Mouse (Mus musculus) cerebellum, adult 2 months (tissue): ENCODE results near the gene Ubap1l. TPM values are rescaled to one million over a fixed set of nuclear protein-coding genes. Genes with fewer than 3 reads are reported as not detected.

ENCODE experiments used
- DNase-seq, 2 experiments: peaks; one replicate each; pipeline ENCODE4 v3.0.0; 2021
- H3K27ac ChIP-seq: fragments of 200-500 bp; 2 replicates; pipeline ENCODE4 v1.5.1; 2012; ENCODE audit warnings: low read length, control low read depth, inconsistent platforms; ENCODE audit not compliant: insufficient read depth
- H3K27me3 ChIP-seq: fragments of 200-500 bp; 2 replicates; pipeline ENCODE4 v1.6.1; 2012; ENCODE audit warnings: inconsistent platforms, mild to moderate bottlenecking, low read length, moderate library complexity; ENCODE audit not compliant: control insufficient read depth, insufficient read depth
- H3K4me1 ChIP-seq: fragments of 200-500 bp; 2 replicates; pipeline ENCODE4 v1.6.1; 2011; ENCODE audit warnings: low read length; ENCODE audit not compliant: control insufficient read depth, insufficient read depth
- H3K4me3 ChIP-seq: fragments of 200-500 bp; replicated peaks from 2 replicates; pipeline ENCODE3; 2011; ENCODE audit warnings: mild to moderate bottlenecking, low read depth, low read length, control low read depth; ENCODE audit not compliant: insufficient read depth
- CTCF ChIP-seq: fragments of 200-500 bp; IDR thresholded peaks from 2 replicates; pipeline ENCODE4 v1.5.1; 2011; ENCODE audit warnings: low read depth, mild to moderate bottlenecking, control low read depth, low read length, moderate library complexity, borderline replicate concordance; ENCODE audit not compliant: insufficient read depth
- POLR2A ChIP-seq: fragments of 200-500 bp; IDR thresholded peaks from 2 replicates; pipeline ENCODE4 v1.6.1; 2011; ENCODE audit warnings: low read length, control low read depth, borderline replicate concordance; ENCODE audit not compliant: insufficient read depth
- WGBS: fragments of 180-500 bp; shearing (Covaris S2); methylation state at CpG from one replicate; pipeline ENCODE4 v1.1.7; 2018; 5-methylcytosine and 5-hydroxymethylcytosine counted together
- polyA plus RNA-seq: library from polyadenylated mRNA; depleted of rRNA; stranded (reverse); fragments of >200 nt; gene quantifications from 2 replicates; pipeline ENCODE4 v1.2.3, GENCODE M21; 2012

The Ubap1l gene
- polyA plus RNA-seq, 1 experiment = 38.1 TPM

DNA sequence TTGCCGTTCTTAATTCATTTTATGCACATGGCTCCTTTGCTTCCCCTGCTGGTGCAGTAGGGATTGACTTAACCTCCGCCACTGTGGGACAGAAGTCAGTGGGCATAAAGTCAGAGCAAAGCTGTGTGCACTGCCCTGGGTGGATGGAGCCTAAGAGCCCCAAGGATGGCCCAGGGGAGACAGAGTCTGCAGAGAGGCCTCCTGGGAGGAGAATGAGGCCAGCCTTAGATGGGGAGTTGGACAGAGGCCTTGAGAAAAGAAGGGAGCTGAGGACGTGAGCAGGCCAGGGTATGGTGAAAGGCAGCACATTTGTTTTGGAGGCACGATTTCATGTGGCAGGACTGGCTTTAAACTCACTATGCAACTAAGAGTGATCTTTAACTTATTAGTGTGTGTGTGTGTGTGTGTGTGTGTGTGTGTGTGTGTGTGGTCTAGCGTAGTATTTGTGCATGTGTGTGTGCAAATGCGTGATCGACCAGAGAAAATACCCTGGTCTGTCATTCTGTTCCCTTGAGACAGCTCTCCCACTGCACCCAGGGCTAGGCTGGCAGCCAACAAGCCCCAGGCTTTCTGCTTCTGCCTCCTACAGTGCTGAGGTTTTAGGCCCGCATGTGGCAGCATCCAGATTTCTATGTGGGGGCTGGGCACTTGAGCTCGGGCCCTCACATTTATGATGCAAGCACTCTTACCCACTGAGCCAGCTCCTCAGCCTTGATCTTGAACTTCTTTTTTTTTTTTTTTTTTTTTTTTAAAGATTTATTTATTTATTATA lies 14.5 kb downstream of the Ubap1l start:
- DNase-seq = no peak
- TF ChIP-seq POLR2A (no peak), CTCF (no peak)
- Histone ChIP-seq H3K4me1 (no peaks in the 10 kb centered on the region), H3K27me3 (no peaks in the 10 kb centered on the region), H3K27ac (no peak overlapping the region), H3K4me3 (no peak overlapping the region)
- WGBS = 66% methylated on average over 9 of the region's 9 CpGs

DNA sequence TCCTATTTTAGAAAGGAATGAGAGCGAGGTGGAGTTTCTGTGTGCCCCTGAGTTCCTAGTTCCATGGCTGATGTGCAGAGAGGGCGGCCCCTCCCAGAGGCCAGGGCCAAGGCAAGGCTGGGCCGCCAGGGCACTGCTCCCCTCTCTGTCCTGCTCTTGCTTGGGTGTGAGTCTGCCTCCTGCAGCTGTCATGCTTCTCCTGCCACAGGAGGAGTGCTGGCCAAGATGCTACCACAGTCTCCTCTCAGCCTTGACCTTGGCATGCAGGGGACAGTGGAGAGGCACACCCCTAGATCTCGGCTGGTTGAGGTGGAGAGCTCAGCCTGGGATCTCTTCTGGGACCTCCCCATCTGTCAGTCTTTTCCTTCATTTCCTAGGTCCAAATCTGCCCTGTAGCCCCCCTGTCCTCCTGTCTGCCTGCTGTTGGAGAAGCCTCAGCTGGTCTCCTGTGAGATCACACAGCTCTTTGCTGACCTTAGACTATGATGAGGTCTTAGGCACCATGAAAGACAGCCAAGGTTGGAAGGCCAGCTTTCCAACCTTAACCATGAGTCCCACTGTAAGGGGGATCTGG lies 20.3 kb downstream of the Ubap1l start:
- no peak for DNase-seq
- no peak overlapping the region for H3K4me3 ChIP-seq
- 47% methylated on average over 4 of the region's 4 CpGs for WGBS
- no peaks in the 10 kb centered on the region for H3K4me1 ChIP-seq
- no peak overlapping the region for H3K27ac ChIP-seq
- H3K27me3 ChIP-seq = no peaks in the 10 kb centered on the region
- no peak for TF ChIP-seq CTCF
- TF ChIP-seq POLR2A = no peak

DNA sequence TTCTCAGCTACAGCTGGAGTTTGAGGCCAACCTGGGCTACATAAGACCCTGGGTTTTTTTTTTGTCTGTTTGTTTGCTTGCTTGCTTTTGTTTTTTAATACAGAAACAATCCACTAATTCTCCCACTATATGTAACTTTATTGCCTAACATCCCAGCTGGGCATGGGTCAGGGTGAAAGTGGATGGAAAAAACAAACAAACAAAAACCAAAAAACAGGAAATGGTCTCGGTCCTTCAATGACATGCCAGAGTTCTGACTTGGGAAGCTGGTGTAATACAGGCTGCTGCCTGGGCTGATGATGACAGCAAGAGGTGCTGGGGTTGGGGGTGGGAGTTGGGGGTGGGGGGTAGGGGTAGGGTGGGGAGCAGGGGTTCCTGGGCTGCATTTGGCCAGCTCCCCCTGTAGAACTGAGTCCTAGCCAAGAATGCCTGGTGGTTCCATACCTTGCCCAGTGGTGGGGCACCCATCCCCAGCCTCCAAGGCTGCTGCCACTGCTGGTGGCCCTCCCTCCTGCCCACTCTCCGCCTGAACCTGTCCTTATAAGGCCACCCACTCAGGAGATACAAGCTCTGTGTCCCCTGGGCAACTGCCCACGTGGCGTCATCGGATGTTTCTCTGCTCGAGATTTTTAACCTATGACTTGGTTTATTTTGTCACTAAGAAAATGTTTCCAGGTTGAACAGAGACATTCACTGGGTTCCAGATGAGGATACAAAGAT lies 21.4 kb downstream of the Ubap1l start:
- H3K27ac ChIP-seq = no peak overlapping the region
- no peaks in the 10 kb centered on the region for H3K27me3 ChIP-seq
- DNase-seq = no peak
- WGBS = 70% methylated on average over 6 of the region's 6 CpGs
- H3K4me3 ChIP-seq = no peak overlapping the region
- no peaks in the 10 kb centered on the region for H3K4me1 ChIP-seq
- no peak for TF ChIP-seq CTCF
- TF ChIP-seq POLR2A = no peak

DNA sequence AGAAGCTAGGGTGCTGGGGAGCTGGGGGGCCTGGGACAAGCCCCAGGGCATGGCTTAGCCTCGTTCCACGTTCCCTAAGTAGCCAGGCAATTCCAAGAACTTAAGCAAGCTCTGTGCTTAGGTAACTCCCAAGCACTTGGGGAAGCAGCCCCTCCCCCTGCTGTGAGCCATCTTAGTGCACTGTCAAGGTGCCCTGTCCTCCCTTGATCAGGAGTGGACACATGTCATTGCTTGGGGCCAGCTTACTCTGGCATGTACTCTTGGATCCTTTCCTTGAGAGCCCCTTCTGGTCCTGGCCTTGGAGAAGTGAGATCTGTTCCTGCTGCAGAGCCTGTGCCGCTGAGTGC lies 21.9 kb downstream of the Ubap1l start:
- no peak overlapping the region for H3K27ac ChIP-seq
- no peak overlapping the region for H3K4me3 ChIP-seq
- peak in 1 of 2 experiments; percentile 26 for DNase-seq
- H3K4me1 ChIP-seq = no peaks in the 10 kb centered on the region
- no peak for TF ChIP-seq POLR2A
- no peak for TF ChIP-seq CTCF
- 54% methylated on average over 3 of the region's 3 CpGs for WGBS
- no peaks in the 10 kb centered on the region for H3K27me3 ChIP-seq

DNA sequence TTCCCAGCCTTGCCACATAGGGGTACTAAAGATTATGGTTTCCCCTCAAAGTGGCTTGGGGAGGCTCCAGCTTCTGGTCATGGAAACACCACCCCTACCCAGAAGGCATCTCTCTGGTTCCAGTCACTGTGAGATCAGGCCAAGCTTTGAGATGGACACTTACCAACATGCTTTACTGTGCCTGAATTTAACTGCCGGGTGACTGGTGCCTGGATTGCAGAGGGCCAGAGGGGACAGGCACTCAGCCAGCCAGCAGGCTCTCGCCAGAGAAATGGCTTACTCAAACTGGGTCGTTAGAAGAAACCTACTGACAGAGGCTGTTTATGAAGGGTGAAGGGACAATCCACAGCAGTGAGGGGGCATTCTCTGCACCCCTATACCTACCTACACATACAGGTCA lies 23.4 kb downstream of the Ubap1l start:
- no peak for DNase-seq
- no peak for TF ChIP-seq CTCF
- 13% methylated on average over 3 of the region's 3 CpGs for WGBS

DNA sequence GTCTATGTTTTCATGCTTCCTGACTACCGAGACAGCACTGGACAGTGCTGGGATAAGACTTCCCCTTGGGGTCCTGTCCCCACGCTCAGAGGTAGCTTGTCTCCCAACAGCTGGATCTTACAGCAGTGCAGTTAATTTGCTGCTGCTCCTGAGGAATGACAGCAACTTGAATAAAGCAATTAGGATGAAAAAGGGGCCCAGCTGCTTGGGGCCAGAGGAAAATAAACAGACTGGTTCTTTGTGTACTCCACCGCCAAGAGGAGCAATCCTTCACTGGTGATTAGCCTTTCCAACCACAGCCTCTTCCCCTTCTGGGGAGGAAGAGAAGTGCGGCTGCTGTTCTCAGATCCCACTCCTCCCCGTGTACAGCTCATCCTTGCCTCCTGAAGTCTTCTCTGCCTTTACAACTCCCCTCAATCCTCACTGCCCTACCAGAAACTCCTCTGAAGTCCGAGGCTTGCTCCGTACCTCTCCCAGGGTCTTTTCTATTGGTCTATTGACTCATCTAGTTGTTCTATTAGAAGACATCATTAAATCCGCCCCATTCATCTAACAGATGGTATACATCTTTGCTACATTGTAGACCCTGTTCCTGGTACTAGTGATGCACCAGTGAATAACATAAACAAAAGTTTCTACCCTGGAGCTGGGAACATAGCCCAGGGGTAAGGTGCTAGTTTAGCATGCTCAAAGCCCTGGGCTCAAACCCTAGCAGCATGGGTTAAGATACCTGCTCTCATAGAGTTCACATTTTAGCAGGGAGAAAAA lies 25.7 kb downstream of the Ubap1l start:
- DNase-seq = no peak
- Histone ChIP-seq H3K27ac (no peak overlapping the region), H3K4me1 (no peaks in the 10 kb centered on the region), H3K27me3 (no peaks in the 10 kb centered on the region), H3K4me3 (no peak overlapping the region)
- TF ChIP-seq POLR2A (no peak), CTCF (no peak)
- WGBS = 46% methylated on average over 8 of the region's 8 CpGs

More for the DNA sequence above, 23.4 kb downstream of the Ubap1l start:
- Histone ChIP-seq H3K27ac (no peak overlapping the region), H3K4me1 (no peaks in the 10 kb centered on the region), H3K4me3 (no peak overlapping the region), H3K27me3 (no peaks in the 10 kb centered on the region)

DNA sequence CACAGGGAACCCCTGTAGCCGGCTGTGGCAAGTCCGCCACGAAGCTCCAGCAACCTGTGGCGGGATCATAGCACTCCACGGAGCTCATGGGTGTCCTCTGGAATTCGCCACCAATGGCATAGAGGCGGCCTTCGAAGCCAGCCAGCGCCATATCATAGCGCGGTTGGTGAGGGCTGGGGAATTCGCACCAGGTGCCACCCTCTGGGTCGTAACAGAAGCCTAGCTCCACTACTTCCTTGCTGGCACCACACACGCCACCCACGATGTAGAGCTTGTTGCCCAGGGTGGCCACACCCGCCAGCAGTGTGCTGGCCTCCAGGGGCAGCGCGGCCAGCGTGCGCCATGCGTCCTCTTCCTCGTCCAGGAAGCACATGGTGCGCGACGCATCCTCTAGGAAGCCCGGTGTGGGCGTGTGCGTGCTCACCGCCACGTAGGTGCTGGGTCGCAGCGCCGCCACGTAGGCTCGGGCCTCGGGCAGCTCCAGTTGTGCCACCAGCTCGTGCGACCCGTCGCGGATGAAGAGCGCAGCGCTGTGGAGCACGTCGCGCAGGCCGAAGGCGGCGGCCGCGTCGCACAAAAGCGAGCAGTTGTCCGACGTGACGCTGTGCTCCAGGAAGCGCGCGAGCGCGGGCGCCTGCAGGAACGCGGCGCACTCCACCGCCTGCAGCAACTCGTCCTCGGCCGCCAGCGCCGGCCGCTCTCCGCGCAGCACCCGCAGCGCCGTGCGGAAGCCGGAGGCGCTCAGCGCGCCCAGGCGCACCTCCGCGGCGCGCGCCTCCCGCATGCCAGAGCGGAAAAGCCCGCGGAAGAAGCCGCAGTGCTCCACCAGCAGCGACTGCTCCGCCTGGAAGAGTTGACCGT lies 30.1 kb downstream of the Ubap1l start:
- Histone ChIP-seq H3K4me1 (no peaks in the 10 kb centered on the region), H3K27ac (no peak overlapping the region), H3K4me3 (no peak overlapping the region), H3K27me3 (no peaks in the 10 kb centered on the region)
- no peak for DNase-seq
- 17% methylated on average over 96 of the region's 96 CpGs for WGBS
- TF ChIP-seq POLR2A (no peak), CTCF (no peak)
